Mouse (Mus musculus) erythroblast, embryonic 14.5 days (primary cell): Measurements from ENCODE around the gene Dazap2. TPM values are rescaled to one million over a fixed set of nuclear protein-coding genes. Genes with fewer than 3 reads are reported as not detected.

Experiments used
- H3K27me3 ChIP-seq: 2 replicates; pipeline ENCODE4 v1.6.1; 2012; ENCODE audit warnings: inconsistent platforms; ENCODE audit not compliant: control insufficient read depth
- H3K36me3 ChIP-seq: 2 replicates; pipeline ENCODE4 v1.6.1; 2012; ENCODE audit warnings: mild to moderate bottlenecking, inconsistent platforms; ENCODE audit not compliant: control insufficient read depth
- H3K4me1 ChIP-seq: 2 replicates; pipeline ENCODE4 v1.6.1; 2012; ENCODE audit warnings: inconsistent platforms; ENCODE audit not compliant: control insufficient read depth
- H3K4me3 ChIP-seq: replicated peaks from 2 replicates; pipeline ENCODE3; 2012; ENCODE audit warnings: moderate library complexity, mild to moderate bottlenecking, inconsistent platforms
- H3K9me3 ChIP-seq: 2 replicates; pipeline ENCODE4 v1.6.1; 2012; ENCODE audit warnings: low read length, inconsistent platforms, mixed read lengths; ENCODE audit not compliant: control insufficient read depth
- GATA1 ChIP-seq: IDR thresholded peaks from 2 replicates; pipeline ENCODE4 v1.6.1; 2012; ENCODE audit warnings: low read length, inconsistent platforms, mixed read lengths
- TAL1 ChIP-seq: IDR thresholded peaks from 3 replicates; pipeline ENCODE4 v1.6.1; 2012; ENCODE audit warnings: low read length, inconsistent platforms, mixed read lengths
- polyA plus RNA-seq: library from polyadenylated mRNA; stranded (reverse); fragments of >175 nt; gene quantifications from 2 replicates; pipeline ENCODE4 v1.2.3, GENCODE M21; 2012

Dazap2 gene
- polyA plus RNA-seq, 1 experiment = 6.8 TPM

- Histone ChIP-seq H3K4me3 (no peak overlapping the region), H3K9me3 (no peaks in the 10 kb centered on the region), H3K27me3 (peaks cover 22% of the 10 kb centered on the region), H3K4me1 (peaks cover 37% of the 10 kb centered on the region), H3K36me3 (no peaks in the 10 kb centered on the region)
- TF ChIP-seq TAL1 (no peak), GATA1 (no peak)
Measured at GRCm38 (mm10) chr15:100664813-100665274, 49.7 kb downstream of the Dazap2 start.

- H3K4me3 ChIP-seq = no peak overlapping the region
- peaks cover 37% of the 10 kb centered on the region for H3K4me1 ChIP-seq
- H3K36me3 ChIP-seq = no peaks in the 10 kb centered on the region
- TF ChIP-seq TAL1 = no peak
- no peak for TF ChIP-seq GATA1
- H3K27me3 ChIP-seq = peaks cover 22% of the 10 kb centered on the region
- H3K9me3 ChIP-seq = no peaks in the 10 kb centered on the region
Measured at GRCm38 (mm10) chr15:100665411-100666218, 50.5 kb downstream of the Dazap2 start.

- Histone ChIP-seq H3K4me3 (no peak overlapping the region), H3K4me1 (peaks cover 37% of the 10 kb centered on the region), H3K9me3 (no peaks in the 10 kb centered on the region), H3K27me3 (peaks cover 22% of the 10 kb centered on the region), H3K36me3 (no peaks in the 10 kb centered on the region)
- TF ChIP-seq TAL1 (no peak), GATA1 (no peak)
Measured at GRCm38 (mm10) chr15:100666219-100666696, 51.1 kb downstream of the Dazap2 start.

- TF ChIP-seq TAL1 (no peak), GATA1 (no peak)
- Histone ChIP-seq H3K9me3 (no peaks in the 10 kb centered on the region), H3K27me3 (peaks cover 22% of the 10 kb centered on the region), H3K36me3 (no peaks in the 10 kb centered on the region), H3K4me3 (no peak overlapping the region), H3K4me1 (peaks cover 37% of the 10 kb centered on the region)
Measured at GRCm38 (mm10) chr15:100666851-100667250, 51.7 kb downstream of the Dazap2 start.

GRCm38 (mm10) chr15:100667420-100667819, 52.3 kb downstream of the Dazap2 start:
- no peak for TF ChIP-seq GATA1
- no peak for TF ChIP-seq TAL1
- H3K27me3 ChIP-seq = peaks cover 22% of the 10 kb centered on the region
- H3K4me1 ChIP-seq = peaks cover 37% of the 10 kb centered on the region
- no peaks in the 10 kb centered on the region for H3K36me3 ChIP-seq
- H3K9me3 ChIP-seq = no peaks in the 10 kb centered on the region
- no peak overlapping the region for H3K4me3 ChIP-seq

GRCm38 (mm10) chr15:100667871-100668545, 52.9 kb downstream of the Dazap2 start:
- Histone ChIP-seq H3K27me3 (peaks cover 22% of the 10 kb centered on the region), H3K4me1 (peaks cover 37% of the 10 kb centered on the region), H3K4me3 (no peak overlapping the region), H3K9me3 (no peaks in the 10 kb centered on the region), H3K36me3 (no peaks in the 10 kb centered on the region)
- TF ChIP-seq TAL1 (no peak), GATA1 (no peak)

- peaks cover 22% of the 10 kb centered on the region for H3K27me3 ChIP-seq
- H3K4me1 ChIP-seq = peaks cover 50% of the 10 kb centered on the region
- peak within 1 kb of the TSS; percentile 71 for H3K4me3 ChIP-seq
- no peaks in the 10 kb centered on the region for H3K36me3 ChIP-seq
- TF ChIP-seq GATA1 (no peak), TAL1 (no peak)
- no peaks in the 10 kb centered on the region for H3K9me3 ChIP-seq
Measured at GRCm38 (mm10) chr15:100669337-100669736, 54.2 kb downstream of the Dazap2 start, which contains the start of gene Bin2. Gene Bin2, minus strand, starts transcription at chr15:100669553.

- peaks cover 22% of the 10 kb centered on the region for H3K27me3 ChIP-seq
- H3K4me3 ChIP-seq = no peak overlapping the region
- TF ChIP-seq GATA1 = no peak
- TF ChIP-seq TAL1 = no peak
- H3K9me3 ChIP-seq = no peaks in the 10 kb centered on the region
- no peaks in the 10 kb centered on the region for H3K36me3 ChIP-seq
- H3K4me1 ChIP-seq = peaks cover 53% of the 10 kb centered on the region
Measured at GRCm38 (mm10) chr15:100670004-100670403, 54.9 kb downstream of the Dazap2 start.

Other genes starting within 250 kb of the Dazap2 start
- not detected in 2 replicates for gene Gm5475, start 193.2 kb upstream of the Dazap2 start, polyA plus RNA-seq
- gene Slc11a2, start 190.3 kb upstream of the Dazap2 start, polyA plus RNA-seq = 1.8 and 2.7 TPM in 2 replicates
- 0.62 and 1.0 TPM in 2 replicates for gene Letmd1, start 146.3 kb upstream of the Dazap2 start, polyA plus RNA-seq
- gene Csrnp2, start 119.9 kb upstream of the Dazap2 start, polyA plus RNA-seq = 0.01 TPM in 1 of 2 replicates, not detected in the other
- 0.16 and 0.65 TPM in 2 replicates for gene Tfcp2, start 63.3 kb upstream of the Dazap2 start, polyA plus RNA-seq
- 0.04 and 0.05 TPM in 2 replicates for gene Pou6f1, start 15.4 kb upstream of the Dazap2 start, polyA plus RNA-seq
- gene Smagp, start 21.6 kb downstream of the Dazap2 start, polyA plus RNA-seq = 0.27 and 0.44 TPM in 2 replicates
- 1.6 and 2.2 TPM in 2 replicates for gene Bin2, start 54.2 kb downstream of the Dazap2 start, polyA plus RNA-seq
- gene Cela1, start 72.6 kb downstream of the Dazap2 start, polyA plus RNA-seq = 0.08 and 0.41 TPM in 2 replicates
- gene Galnt6, start 114.0 kb downstream of the Dazap2 start, polyA plus RNA-seq = 0.04 and 0.06 TPM in 2 replicates
- gene Slc4a8, start 146.4 kb downstream of the Dazap2 start, polyA plus RNA-seq = 0.09 TPM in 1 of 2 replicates, not detected in the other